In genomic region chr6:37212930-37213329, GRCm38 (mm10) we compare ENCODE assay signal across 11 mouse cellular contexts.
DNase-seq lines count a peak whose midpoint lies in the region; ATAC-seq and TF ChIP-seq lines count a peak whose summit lies in the region.
"Had no signal": no experiment of that assay in that cellular context is flagged by ENCODE, and none has a peak within 500 bp of the region (broad histone marks: within the 10 kb centered on the region; RNA-seq: fewer than 3 reads in every experiment).

No protein-coding gene starts in this region.

- no peaks in the 10 kb centered on the region for H3K36me3 ChIP-seq in hindbrain, embryonic 13.5 days
- no peaks in the 10 kb centered on the region for H3K36me3 ChIP-seq in hindbrain, embryonic 11.5 days (ENCODE audit: control insufficient read depth, insufficient read depth, low read length)
- H3K36me3 ChIP-seq in stomach, embryonic 14.5 days (ENCODE audit: control insufficient read depth, insufficient read depth, low read length) = no peaks in the 10 kb centered on the region
- no peaks in the 10 kb centered on the region for H3K36me3 ChIP-seq in stomach, postnatal 0 days (ENCODE audit: control insufficient read depth, insufficient read depth, low read length)
- no peaks in the 10 kb centered on the region for H3K36me3 ChIP-seq in heart, embryonic 15.5 days
- H3K36me3 ChIP-seq: midbrain, embryonic 12.5 days had no signal

- peaks cover 46% of the 10 kb centered on the region for H3K4me1 ChIP-seq in hindbrain, embryonic 13.5 days (replicated peaks)
- H3K4me1 ChIP-seq in hindbrain, embryonic 11.5 days (replicated peaks; ENCODE audit: control insufficient read depth, insufficient read depth, low read length) = no peaks in the 10 kb centered on the region
- peaks cover 11% of the 10 kb centered on the region; the same call in 1 of the 2 replicates for H3K4me1 ChIP-seq in stomach, embryonic 14.5 days (ENCODE audit: control insufficient read depth, insufficient read depth, low read length)
- no peaks in the 10 kb centered on the region for H3K4me1 ChIP-seq in stomach, postnatal 0 days (replicated peaks; ENCODE audit: control insufficient read depth, insufficient read depth)
- H3K4me1 ChIP-seq in heart, embryonic 15.5 days (replicated peaks) = peaks cover 45% of the 10 kb centered on the region

- 76% methylated on average over 4 of the region's 4 CpGs for WGBS in hindbrain, embryonic 13.5 days
- WGBS in hindbrain, embryonic 11.5 days = 61% methylated on average over 4 of the region's 4 CpGs
- 52% methylated on average over 4 of the region's 4 CpGs for WGBS in stomach, embryonic 14.5 days
- WGBS in stomach, postnatal 0 days = 56% methylated on average over 4 of the region's 4 CpGs
- WGBS in heart, embryonic 15.5 days = 53% methylated on average over 4 of the region's 4 CpGs

- no peak for TF ChIP-seq CTCF in stomach, postnatal 0 days (IDR thresholded peaks at IDR 0.05; ENCODE audit: low read depth)

- ATAC-seq in hindbrain, embryonic 13.5 days (ENCODE audit: low FRiP score) = no peak
- no peak for ATAC-seq in hindbrain, embryonic 11.5 days (ENCODE audit: low FRiP score)
- no peak for ATAC-seq in stomach, embryonic 14.5 days (ENCODE audit: insufficient number of reproducible peaks, insufficient read depth, low FRiP score, low read depth)
- no peak for ATAC-seq in stomach, postnatal 0 days (ENCODE audit: low FRiP score, low TSS enrichment)
- no peak for ATAC-seq in heart, embryonic 15.5 days (replicated peaks; ENCODE audit: insufficient number of reproducible peaks, insufficient read depth, low FRiP score, low read depth)
- ATAC-seq in CD4-positive, CD25-positive, alpha-beta regulatory T cell, adult 4 months = no peak
- ATAC-seq: Patski had no signal

- H3K27ac ChIP-seq in hindbrain, embryonic 13.5 days = peak overlapping the region; percentile 58
- no peak overlapping the region for H3K27ac ChIP-seq in hindbrain, embryonic 11.5 days (ENCODE audit: low read depth, low read length)
- H3K27ac ChIP-seq in stomach, embryonic 14.5 days (ENCODE audit: low read length) = 0 out of 2 replicates have a peak overlapping the region, but pooled peaks have one; percentile 15
- no peak overlapping the region for H3K27ac ChIP-seq in stomach, postnatal 0 days (replicated peaks)
- peak overlapping the region; percentile 24 for H3K27ac ChIP-seq in heart, embryonic 15.5 days
- H3K27ac ChIP-seq: midbrain, embryonic 12.5 days had no signal

- DNase-seq in hindbrain, embryonic 11.5 days (ENCODE audit: low spot score) = no peak
- DNase-seq in stomach, postnatal 0 days (ENCODE audit: low spot score) = no peak
- no peak for DNase-seq in ovary, postnatal 36 days (ENCODE audit: low spot score)
- no peak for DNase-seq in kidney, adult 8-10 months
- DNase-seq: thymus, postnatal 4 days had no signal

- H3K9me3 ChIP-seq in hindbrain, embryonic 13.5 days = no peaks in the 10 kb centered on the region
- no peaks in the 10 kb centered on the region for H3K9me3 ChIP-seq in hindbrain, embryonic 11.5 days (ENCODE audit: control insufficient read depth, low read length)
- no peaks in the 10 kb centered on the region for H3K9me3 ChIP-seq in stomach, embryonic 14.5 days (ENCODE audit: control insufficient read depth, low read depth, low read length)
- no peaks in the 10 kb centered on the region for H3K9me3 ChIP-seq in stomach, postnatal 0 days (ENCODE audit: control insufficient read depth, low read length)
- no peaks in the 10 kb centered on the region for H3K9me3 ChIP-seq in heart, embryonic 15.5 days (replicated peaks)
- H3K9me3 ChIP-seq: midbrain, embryonic 12.5 days had no signal

- no peak overlapping the region for H3K4me3 ChIP-seq in hindbrain, embryonic 13.5 days
- no peak overlapping the region for H3K4me3 ChIP-seq in hindbrain, embryonic 11.5 days (ENCODE audit: low read depth, low read length)
- H3K4me3 ChIP-seq in stomach, embryonic 14.5 days (ENCODE audit: low read depth, low read length) = no peak overlapping the region
- no peak overlapping the region for H3K4me3 ChIP-seq in stomach, postnatal 0 days (ENCODE audit: low read depth, low read length)
- H3K4me3 ChIP-seq in heart, embryonic 15.5 days = no peak overlapping the region
- H3K4me3 ChIP-seq: midbrain, embryonic 12.5 days had no signal

- H3K4me2 ChIP-seq in hindbrain, embryonic 13.5 days = no peak overlapping the region
- no peak overlapping the region for H3K4me2 ChIP-seq in hindbrain, embryonic 11.5 days (replicated peaks; ENCODE audit: low read depth, low read length)
- no peak overlapping the region for H3K4me2 ChIP-seq in stomach, embryonic 14.5 days (replicated peaks; ENCODE audit: low read depth, low read length)
- no peak overlapping the region for H3K4me2 ChIP-seq in stomach, postnatal 0 days (replicated peaks; ENCODE audit: low read depth)
- H3K4me2 ChIP-seq in heart, embryonic 15.5 days = no peak overlapping the region
- H3K4me2 ChIP-seq: midbrain, embryonic 12.5 days had no signal

- no peak for TF ChIP-seq EP300 in stomach, postnatal 0 days (optimal IDR thresholded peaks at IDR 0.05)

- no peak overlapping the region for H3K9ac ChIP-seq in hindbrain, embryonic 13.5 days
- no peak overlapping the region for H3K9ac ChIP-seq in hindbrain, embryonic 11.5 days (ENCODE audit: low read depth, low read length)
- no peak overlapping the region for H3K9ac ChIP-seq in stomach, embryonic 14.5 days (replicated peaks; ENCODE audit: low read depth, low read length)
- no peak overlapping the region for H3K9ac ChIP-seq in stomach, postnatal 0 days (ENCODE audit: low read length)
- H3K9ac ChIP-seq in heart, embryonic 15.5 days = no peak overlapping the region
- H3K9ac ChIP-seq: midbrain, embryonic 12.5 days had no signal

- no peaks in the 10 kb centered on the region for H3K27me3 ChIP-seq in hindbrain, embryonic 13.5 days
- H3K27me3 ChIP-seq in hindbrain, embryonic 11.5 days (ENCODE audit: control insufficient read depth, insufficient read depth, low read length) = no peaks in the 10 kb centered on the region
- no peaks in the 10 kb centered on the region for H3K27me3 ChIP-seq in stomach, embryonic 14.5 days (ENCODE audit: control insufficient read depth, insufficient read depth, low read length)
- no peaks in the 10 kb centered on the region for H3K27me3 ChIP-seq in stomach, postnatal 0 days (ENCODE audit: control insufficient read depth, insufficient read depth, low read length)
- no peaks in the 10 kb centered on the region for H3K27me3 ChIP-seq in heart, embryonic 15.5 days
- H3K27me3 ChIP-seq: Patski had no signal

Comparison
In these comparisons a context has a peak if more than half of its experiments do, and no peak if none do; other contexts are left out.
1. H3K27ac ChIP-seq: peak in hindbrain, embryonic 13.5 days (single experiment), stomach, embryonic 14.5 days (single experiment) and heart, embryonic 15.5 days (single experiment); none in hindbrain, embryonic 11.5 days (single experiment) and stomach, postnatal 0 days (single experiment).